Mouse (Mus musculus) liver, adult 2 months (tissue): ENCODE data around the gene Usp32.

ENCODE experiments used
- CTCF ChIP-seq: fragments of 200-500 bp; IDR thresholded peaks from 2 replicates; pipeline ENCODE4 v1.5.1; 2011; ENCODE audit warnings: low read depth, low read length, control low read depth
- POLR2A ChIP-seq: fragments of 200-500 bp; IDR thresholded peaks from 2 replicates; pipeline ENCODE4 v1.6.1; 2011; ENCODE audit warnings: low read length, control low read depth; ENCODE audit not compliant: insufficient read depth; ENCODE audit errors: extremely low read depth

GRCm38 (mm10) chr11:84940140-84940539, 199.8 kb downstream of the Usp32 start:
- TF ChIP-seq POLR2A: no peak
- TF ChIP-seq CTCF: no peak
